Mouse (Mus musculus): ENCODE data around the gene Faah.
A peak's percentile ranks its signal among the peaks of the same experiment; 100 is the strongest.

Gene Faah

GRCm38 (mm10) chr4:116000671-116001070 is 17.1 kb downstream of the Faah start:
- no peak for DNase-seq

- no peak for DNase-seq
Observed at GRCm38 (mm10) chr4:115996729-115997128, 21.0 kb downstream of the Faah start.

GRCm38 (mm10) chr4:115995376-115995730 is 22.4 kb downstream of the Faah start:
- no peak for DNase-seq

GRCm38 (mm10) chr4:115994662-115995375 is 22.9 kb downstream of the Faah start:
- DNase-seq = no peak

- DNase-seq = no peak
Observed at GRCm38 (mm10) chr4:115989382-115989781, 28.3 kb downstream of the Faah start.

- no peak for DNase-seq
Observed at GRCm38 (mm10) chr4:115987858-115988530, 29.7 kb downstream of the Faah start.

GRCm38 (mm10) chr4:115987436-115987835 is 30.3 kb downstream of the Faah start:
- DNase-seq = no peak

GRCm38 (mm10) chr4:115984967-115985366 is 32.8 kb downstream of the Faah start:
- no peak for DNase-seq

GRCm38 (mm10) chr4:115984111-115984510 is 33.6 kb downstream of the Faah start:
- peak; percentile 78 for DNase-seq

GRCm38 (mm10) chr4:115980676-115981075 is 37.0 kb downstream of the Faah start:
- DNase-seq = peak; percentile 71

- DNase-seq = no peak
Observed at GRCm38 (mm10) chr4:115979437-115979836, 38.3 kb downstream of the Faah start.

- no peak for DNase-seq
Observed at GRCm38 (mm10) chr4:115978911-115979310, 38.8 kb downstream of the Faah start.

- no peak for DNase-seq
Observed at GRCm38 (mm10) chr4:115972543-115972942, 45.2 kb downstream of the Faah start.

GRCm38 (mm10) chr4:115964446-115964845 is 53.3 kb downstream of the Faah start:
- DNase-seq = no peak

GRCm38 (mm10) chr4:115963751-115964150 is 54.0 kb downstream of the Faah start:
- DNase-seq = no peak

- peak; percentile 38 for DNase-seq
Observed at GRCm38 (mm10) chr4:115962671-115963412, 54.9 kb downstream of the Faah start.

- no peak for DNase-seq
Observed at GRCm38 (mm10) chr4:115961991-115962390, 55.7 kb downstream of the Faah start.

GRCm38 (mm10) chr4:115959546-115959945 is 58.2 kb downstream of the Faah start:
- no peak for DNase-seq

GRCm38 (mm10) chr4:115955494-115955775 is 62.3 kb downstream of the Faah start:
- no peak for DNase-seq

- DNase-seq = no peak
Observed at GRCm38 (mm10) chr4:115954656-115955493, 62.9 kb downstream of the Faah start.

- no peak for DNase-seq
Observed at GRCm38 (mm10) chr4:115953559-115953958, 64.2 kb downstream of the Faah start.

GRCm38 (mm10) chr4:115952758-115953157 is 65.0 kb downstream of the Faah start:
- DNase-seq = peak; percentile 44

- no peak for DNase-seq
Observed at GRCm38 (mm10) chr4:115943669-115944314, 73.9 kb downstream of the Faah start.

Data from right cerebral cortex, adult 18-20 months (tissue).